Mouse (Mus musculus) stomach, embryonic 14.5 days (tissue): Measurements from ENCODE around the gene Cideb. TPM values are rescaled to one million over a fixed set of nuclear protein-coding genes. Genes with fewer than 3 reads are reported as not detected.

Source experiments
- ATAC-seq: fragments of 200-750 bp; cut with Nextera tagmentation; 2 replicates; pipeline ENCODE4 v1.8.0; 2017; ENCODE audit warnings: low read depth, moderate TSS enrichment; ENCODE audit not compliant: insufficient number of reproducible peaks, insufficient read depth, low FRiP score
- H3K27ac ChIP-seq: fragments of 300-500 bp; sonication (generic); 2 replicates; pipeline ENCODE4 v1.5.1; 2014; ENCODE audit warnings: mild to moderate bottlenecking, low read length, moderate library complexity, mixed read lengths
- H3K27me3 ChIP-seq: fragments of 300-500 bp; sonication (generic); 2 replicates; pipeline ENCODE4 v1.6.1; 2014; ENCODE audit warnings: low read length, control low read depth, mixed read lengths; ENCODE audit not compliant: control insufficient read depth, insufficient read depth
- H3K36me3 ChIP-seq: fragments of 300-500 bp; sonication (generic); 2 replicates; pipeline ENCODE4 v1.6.1; 2014; ENCODE audit warnings: mild to moderate bottlenecking, control low read depth, low read length, moderate library complexity, mixed read lengths; ENCODE audit not compliant: control insufficient read depth, insufficient read depth
- H3K4me1 ChIP-seq: fragments of 300-500 bp; sonication (generic); 2 replicates; pipeline ENCODE4 v1.6.1; 2014; ENCODE audit warnings: low read length, control low read depth, mixed read lengths; ENCODE audit not compliant: control insufficient read depth, insufficient read depth
- H3K4me2 ChIP-seq: fragments of 300-500 bp; sonication (generic); replicated peaks from 2 replicates; pipeline ENCODE4 v1.6.1; 2014; ENCODE audit warnings: low read depth, low read length, control low read depth
- H3K4me3 ChIP-seq: fragments of 300-500 bp; sonication (generic); 2 replicates; pipeline ENCODE4 v1.5.1; 2014; ENCODE audit warnings: low read depth, low read length, control low read depth
- H3K9ac ChIP-seq: fragments of 300-500 bp; sonication (generic); replicated peaks from 2 replicates; pipeline ENCODE4 v1.6.1; 2014; ENCODE audit warnings: low read depth, mild to moderate bottlenecking, control low read depth, low read length, moderate library complexity, mixed read lengths
- H3K9me3 ChIP-seq: fragments of 300-500 bp; sonication (generic); 2 replicates; pipeline ENCODE4 v1.6.1; 2016; ENCODE audit warnings: low read depth, low read length, control low read depth; ENCODE audit not compliant: control insufficient read depth
- WGBS: fragments of 180-500 bp; shearing (Covaris S2); extraction: QIAGEN DNeasy Blood & Tissue Kit; methylation state at CpG from one replicate; pipeline ENCODE4 v1.1.7; 2014; 5-methylcytosine and 5-hydroxymethylcytosine counted together
- polyA plus RNA-seq: library from polyadenylated mRNA; unstranded; fragments of >200 nt; fragmentation: Nextera tagmentation; extraction: Ambion mirVana; gene quantifications from 2 replicates; pipeline ENCODE4 v1.2.1, GENCODE M21; 2014

Cideb gene
- polyA plus RNA-seq, 1 experiment from 2014 or later: 2.6 TPM

GRCm38 (mm10) chr14:55735758-55736157, 22.5 kb downstream of the Cideb start:
- no peaks in the 10 kb centered on the region for H3K27me3 ChIP-seq
- 78% methylated on average over 4 of the region's 4 CpGs for WGBS
- H3K4me1 ChIP-seq: no peaks in the 10 kb centered on the region
- no peak overlapping the region for H3K9ac ChIP-seq
- H3K36me3 ChIP-seq: peaks cover 22% of the 10 kb centered on the region; the same call in 1 of the 2 replicates
- H3K9me3 ChIP-seq: no peaks in the 10 kb centered on the region
- no peak for ATAC-seq
- no peak overlapping the region for H3K4me2 ChIP-seq
- H3K27ac ChIP-seq: no peak overlapping the region
- no peak overlapping the region for H3K4me3 ChIP-seq

- H3K36me3 ChIP-seq: peaks cover 18% of the 10 kb centered on the region; the same call in 1 of the 2 replicates
- WGBS: 23% methylated on average over 3 of the region's 3 CpGs
- no peak overlapping the region for H3K27ac ChIP-seq
- H3K9ac ChIP-seq: no peak overlapping the region
- no peak for ATAC-seq
- no peaks in the 10 kb centered on the region for H3K9me3 ChIP-seq
- no peak overlapping the region for H3K4me3 ChIP-seq
- no peaks in the 10 kb centered on the region for H3K4me1 ChIP-seq
- no peaks in the 10 kb centered on the region for H3K27me3 ChIP-seq
- H3K4me2 ChIP-seq: no peak overlapping the region
These were observed 22.9 kb downstream of the Cideb start for GRCm38 (mm10) chr14:55735334-55735733.

GRCm38 (mm10) chr14:55734869-55735268, 23.4 kb downstream of the Cideb start:
- Histone ChIP-seq H3K9ac (no peak overlapping the region), H3K27me3 (no peaks in the 10 kb centered on the region), H3K4me2 (no peak overlapping the region), H3K4me1 (no peaks in the 10 kb centered on the region), H3K36me3 (peaks cover 13% of the 10 kb centered on the region; the same call in 1 of the 2 replicates), H3K9me3 (no peaks in the 10 kb centered on the region), H3K4me3 (no peak overlapping the region), H3K27ac (no peak overlapping the region)
- WGBS: 64% methylated on average over 7 of the region's 7 CpGs
- no peak for ATAC-seq

- no peak overlapping the region for H3K4me3 ChIP-seq
- no peak for ATAC-seq
- H3K36me3 ChIP-seq: peaks cover 4% of the 10 kb centered on the region; the same call in 1 of the 2 replicates
- no peak overlapping the region for H3K9ac ChIP-seq
- H3K4me1 ChIP-seq: no peaks in the 10 kb centered on the region
- H3K9me3 ChIP-seq: no peaks in the 10 kb centered on the region
- H3K27me3 ChIP-seq: no peaks in the 10 kb centered on the region
- no peak overlapping the region for H3K4me2 ChIP-seq
- H3K27ac ChIP-seq: no peak overlapping the region
- WGBS: 68% methylated on average over 10 of the region's 10 CpGs
These were observed 24.4 kb downstream of the Cideb start for GRCm38 (mm10) chr14:55733889-55734288.

- H3K36me3 ChIP-seq: no peaks in the 10 kb centered on the region
- H3K4me2 ChIP-seq: no peak overlapping the region
- H3K27me3 ChIP-seq: no peaks in the 10 kb centered on the region
- no peak overlapping the region for H3K27ac ChIP-seq
- H3K4me1 ChIP-seq: no peaks in the 10 kb centered on the region
- 80% methylated on average over 7 of the region's 7 CpGs for WGBS
- no peak overlapping the region for H3K4me3 ChIP-seq
- no peaks in the 10 kb centered on the region for H3K9me3 ChIP-seq
- no peak for ATAC-seq
- no peak overlapping the region for H3K9ac ChIP-seq
These were observed 27.7 kb downstream of the Cideb start for GRCm38 (mm10) chr14:55730531-55731032.

- Histone ChIP-seq H3K36me3 (no peaks in the 10 kb centered on the region), H3K9me3 (no peaks in the 10 kb centered on the region), H3K4me1 (no peaks in the 10 kb centered on the region), H3K9ac (no peak overlapping the region), H3K4me2 (no peak overlapping the region), H3K27ac (no peak overlapping the region), H3K27me3 (no peaks in the 10 kb centered on the region), H3K4me3 (no peak overlapping the region)
- WGBS: 78% methylated on average over 7 of the region's 7 CpGs
- ATAC-seq: no peak
These were observed 28.1 kb downstream of the Cideb start for GRCm38 (mm10) chr14:55730116-55730515.

- no peaks in the 10 kb centered on the region for H3K36me3 ChIP-seq
- no peak overlapping the region for H3K4me2 ChIP-seq
- no peak for ATAC-seq
- WGBS: 54% methylated on average over 8 of the region's 8 CpGs
- no peak overlapping the region for H3K27ac ChIP-seq
- H3K4me1 ChIP-seq: no peaks in the 10 kb centered on the region
- H3K27me3 ChIP-seq: no peaks in the 10 kb centered on the region
- H3K9me3 ChIP-seq: no peaks in the 10 kb centered on the region
- no peak overlapping the region for H3K4me3 ChIP-seq
- no peak overlapping the region for H3K9ac ChIP-seq
These were observed 30.2 kb downstream of the Cideb start for GRCm38 (mm10) chr14:55727889-55728685.

GRCm38 (mm10) chr14:55726261-55726660, 32.0 kb downstream of the Cideb start:
- Histone ChIP-seq H3K27ac (no peak overlapping the region), H3K9ac (no peak overlapping the region)
- no peak for ATAC-seq

More at GRCm38 (mm10) chr14:55726261-55726660, 32.0 kb downstream of the Cideb start:
- H3K27me3 ChIP-seq: no peaks in the 10 kb centered on the region
- no peak overlapping the region for H3K4me3 ChIP-seq
- no peaks in the 10 kb centered on the region for H3K9me3 ChIP-seq
- H3K4me1 ChIP-seq: no peaks in the 10 kb centered on the region
- H3K4me2 ChIP-seq: no peak overlapping the region
- no peaks in the 10 kb centered on the region for H3K36me3 ChIP-seq
